Mouse (Mus musculus) left cerebral cortex, adult 2 months (tissue): ENCODE measurements at regions not wholly inside any gene's neighbourhood (a gene's known extent, or its start where the extent isn't known, plus 50 kb on each side); places are given as distances from the start of the nearest gene placed in this dataset.

ENCODE experiments used
- DNase-seq, 2 experiments: peaks; one replicate each; pipeline ENCODE4 v3.0.0; 2021 to 2022; ENCODE audit warnings: low spot score in 2 of 2, mixed read lengths in 1 of 2; ENCODE audit errors: extremely low spot score in 1 of 2
- H3K27ac ChIP-seq: fragments of 200-600 bp; 2 replicates; pipeline ENCODE4 v1.8.1; 2022
- H3K4me3 ChIP-seq: fragments of 200-600 bp; 2 replicates; pipeline ENCODE4 v1.8.1; 2022
- CTCF ChIP-seq: fragments of 200-600 bp; IDR thresholded peaks from 2 replicates; pipeline ENCODE4 v1.8.1; 2022; ENCODE audit warnings: antibody characterized with exemption, mild to moderate bottlenecking, moderate library complexity
- intact Hi-C: fragments of 180-260 bp; cut with DNase I; formaldehyde crosslinking; loops from one replicate; pipeline ENCODE4 v1.15.1; 2025

DNA sequence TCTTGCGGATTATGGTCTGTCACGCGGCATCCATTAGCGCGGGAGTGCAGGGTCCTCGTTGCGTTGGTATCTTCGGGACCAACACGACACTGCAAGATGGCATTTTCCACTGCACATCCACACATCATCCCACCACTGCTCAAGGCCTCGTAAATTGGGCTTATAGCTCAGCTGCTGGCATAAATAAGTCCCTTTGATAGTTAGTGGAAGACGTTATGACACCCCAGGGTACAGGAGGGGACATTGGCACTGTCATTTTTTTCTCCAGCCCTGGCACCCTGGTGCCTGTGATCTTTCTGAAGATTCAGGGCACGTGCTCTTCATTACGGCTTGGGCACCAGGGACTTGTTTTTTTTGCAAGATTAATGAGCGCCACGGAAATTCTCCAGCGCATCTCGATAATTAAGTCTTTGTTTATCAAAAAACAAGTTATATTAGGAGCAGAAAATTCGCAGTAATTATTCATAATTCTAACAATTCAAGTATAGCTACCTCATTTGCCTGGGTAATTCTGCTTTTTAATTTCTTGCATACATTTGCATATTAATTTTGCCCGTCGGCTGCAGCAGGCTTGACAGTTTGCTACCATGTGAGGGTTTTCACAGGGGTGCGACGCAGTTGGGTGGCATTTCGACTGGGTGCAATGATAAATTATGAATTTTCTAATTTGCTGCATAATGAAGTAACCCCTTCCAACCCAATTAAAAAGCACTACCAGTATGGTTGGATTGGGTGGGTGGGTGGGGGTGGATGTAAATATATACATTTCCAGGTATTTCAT lies 119.1 kb downstream of the Vrk1 start:
- Histone ChIP-seq H3K27ac (no peak overlapping the region), H3K4me3 (no peak overlapping the region)
- TF ChIP-seq CTCF: no peak
- intact Hi-C loops: no loop called here
- DNase-seq: no peak

GRCm38 (mm10) chr12:106130071-106130676 lies 120.1 kb downstream of the Vrk1 start:
- Histone ChIP-seq H3K27ac (no peak overlapping the region), H3K4me3 (no peak overlapping the region)
- TF ChIP-seq CTCF: peak; percentile 26
- DNase-seq: peak in 1 of 2 experiments; percentile 16
- intact Hi-C loops: no loop called here

DNA sequence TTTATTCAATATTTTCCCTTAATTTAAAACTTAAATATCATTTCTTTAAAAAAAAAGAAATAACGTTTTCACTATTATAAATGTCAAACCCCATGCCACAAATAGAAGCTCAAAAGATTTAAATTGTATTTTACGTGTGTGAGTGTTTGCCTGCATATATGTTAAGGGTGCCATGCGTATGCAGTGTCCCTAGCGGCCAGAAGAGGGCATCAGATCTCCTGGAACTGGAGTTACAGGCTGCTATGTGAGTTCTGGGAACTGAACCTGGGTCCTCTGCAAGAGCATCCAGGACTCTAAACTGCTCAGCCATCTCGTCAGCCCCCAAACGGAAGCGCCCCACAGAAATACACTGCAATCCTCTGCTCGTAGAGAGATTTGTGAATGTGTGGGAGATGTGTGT lies 122.7 kb downstream of the Vrk1 start:
- intact Hi-C loops: no loop called here
- no peak for TF ChIP-seq CTCF
- no peak for DNase-seq
- Histone ChIP-seq H3K4me3 (no peak overlapping the region), H3K27ac (no peak overlapping the region)

DNA sequence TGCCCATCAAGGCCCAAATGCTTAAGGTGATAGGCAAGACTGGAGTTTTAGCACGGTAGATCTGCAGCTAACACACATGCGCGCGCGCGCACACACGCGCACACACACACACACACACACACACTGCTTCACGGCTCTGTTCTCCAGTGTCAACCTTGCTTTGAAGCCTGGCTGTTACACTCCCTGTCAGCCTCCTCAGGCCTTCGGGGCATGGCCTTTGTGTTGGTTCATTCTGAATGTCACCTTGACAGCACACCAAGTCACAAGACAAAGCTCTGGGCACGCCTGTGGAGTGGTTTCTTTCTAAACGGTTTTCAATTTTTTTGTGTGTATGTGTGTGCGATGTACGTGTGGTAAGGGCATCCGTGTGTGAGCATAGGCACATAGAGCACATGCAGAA lies 128.4 kb downstream of the Vrk1 start:
- Histone ChIP-seq H3K27ac (no peak overlapping the region), H3K4me3 (no peak overlapping the region)
- intact Hi-C loops: no loop called here
- no peak for DNase-seq
- TF ChIP-seq CTCF: no peak

DNA sequence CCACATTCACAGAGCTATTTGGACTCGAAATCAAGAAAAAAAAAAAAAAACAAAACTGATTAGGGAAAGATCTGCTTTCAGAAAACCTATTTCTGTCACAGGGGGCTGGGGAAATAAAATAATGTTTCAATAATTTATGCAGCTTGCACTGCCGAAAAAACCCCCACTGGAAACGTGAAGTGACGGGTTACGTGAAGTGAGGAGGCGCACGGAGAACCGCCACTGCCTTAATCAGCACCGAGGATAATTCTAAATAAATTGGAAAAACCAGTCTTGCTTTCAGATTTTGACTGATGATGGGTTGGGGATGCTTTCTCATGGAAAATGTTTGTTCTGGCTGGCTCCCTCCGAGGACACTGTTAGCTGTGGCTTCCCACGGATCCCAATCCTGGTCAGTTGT lies 129.5 kb downstream of the Vrk1 start:
- TF ChIP-seq CTCF: no peak
- H3K27ac ChIP-seq: no peak overlapping the region

DNA sequence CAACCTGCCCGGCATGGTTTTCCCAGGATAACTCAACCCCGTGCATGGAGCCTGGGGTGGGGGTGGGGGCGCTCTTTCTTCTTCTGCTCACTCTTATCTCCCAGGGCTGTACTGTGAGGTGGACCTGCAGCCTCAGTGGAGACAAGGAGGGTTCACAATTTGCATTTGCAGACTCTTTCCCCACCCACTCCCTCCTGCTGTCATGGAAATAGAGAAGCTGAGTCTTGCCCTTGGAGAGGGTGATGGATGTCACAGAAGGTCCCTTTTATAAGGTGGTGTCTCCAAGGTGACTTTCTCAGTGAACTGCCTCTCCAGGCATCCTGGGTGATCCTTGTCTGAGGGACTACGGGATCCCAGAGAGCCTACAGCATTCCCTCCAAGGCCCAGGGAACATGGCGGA lies 129.9 kb downstream of the Vrk1 start:
- no peak overlapping the region for H3K4me3 ChIP-seq
- intact Hi-C loops: no loop called here
- no peak for DNase-seq
- H3K27ac ChIP-seq: no peak overlapping the region
- TF ChIP-seq CTCF: no peak

More for the DNA sequence above, 129.5 kb downstream of the Vrk1 start:
- intact Hi-C loops: no loop called here
- no peak for DNase-seq
- H3K4me3 ChIP-seq: no peak overlapping the region

DNA sequence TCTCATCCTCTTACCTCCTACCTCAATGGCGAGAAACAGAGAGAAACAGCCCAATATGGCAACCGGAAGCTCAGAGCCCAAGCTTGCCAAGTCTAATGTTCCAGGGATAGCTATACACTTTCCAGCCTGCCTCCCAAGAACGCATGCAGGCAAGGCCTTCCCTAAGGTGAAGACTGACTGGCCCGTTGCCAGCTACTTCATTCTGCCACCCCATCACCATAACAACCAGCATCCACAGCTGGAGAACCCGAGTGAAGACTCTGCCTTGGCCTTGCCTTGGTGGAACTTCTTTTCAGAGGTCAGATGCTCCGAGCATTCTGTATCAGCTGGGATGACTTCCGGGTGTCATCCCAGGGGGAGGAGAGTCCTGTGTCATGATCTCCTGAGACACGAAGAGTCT lies 130.6 kb downstream of the Vrk1 start:
- no peak for DNase-seq
- intact Hi-C loops: no loop called here
- Histone ChIP-seq H3K4me3 (no peak overlapping the region), H3K27ac (no peak overlapping the region)
- no peak for TF ChIP-seq CTCF

GRCm38 (mm10) chr12:106143548-106143947 lies 133.5 kb downstream of the Vrk1 start:
- Histone ChIP-seq H3K4me3 (no peak overlapping the region), H3K27ac (no peak overlapping the region)
- no peak for DNase-seq
- no peak for TF ChIP-seq CTCF
- intact Hi-C loops: no loop called here

DNA sequence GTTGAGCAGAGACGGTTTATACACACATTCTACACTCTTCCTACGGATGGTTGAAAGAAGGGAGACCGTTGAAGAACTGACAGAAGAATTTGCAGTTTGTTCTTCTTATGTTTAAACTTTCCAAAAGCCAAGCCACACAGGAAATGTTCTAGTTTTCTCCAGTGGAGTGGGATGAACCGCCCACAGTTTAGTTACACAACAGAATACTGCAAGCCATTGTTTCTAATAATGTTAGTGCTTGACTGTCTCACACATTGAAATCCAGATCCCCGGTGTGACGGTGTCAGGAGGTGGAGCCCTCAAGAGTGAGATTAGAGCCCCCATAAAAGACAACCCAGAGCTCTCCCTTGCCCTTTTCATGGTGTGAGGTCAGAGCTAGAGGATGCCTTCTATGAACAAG lies 146.8 kb downstream of the Vrk1 start:
- TF ChIP-seq CTCF: no peak
- Histone ChIP-seq H3K27ac (peak overlapping the region; percentile 71), H3K4me3 (no peak overlapping the region)
- DNase-seq: no peak
- intact Hi-C loops: loop anchor here (10.0 kb wide), 1 partner anchor 172 kb away; no protein-coding TSS in a partner anchor

DNA sequence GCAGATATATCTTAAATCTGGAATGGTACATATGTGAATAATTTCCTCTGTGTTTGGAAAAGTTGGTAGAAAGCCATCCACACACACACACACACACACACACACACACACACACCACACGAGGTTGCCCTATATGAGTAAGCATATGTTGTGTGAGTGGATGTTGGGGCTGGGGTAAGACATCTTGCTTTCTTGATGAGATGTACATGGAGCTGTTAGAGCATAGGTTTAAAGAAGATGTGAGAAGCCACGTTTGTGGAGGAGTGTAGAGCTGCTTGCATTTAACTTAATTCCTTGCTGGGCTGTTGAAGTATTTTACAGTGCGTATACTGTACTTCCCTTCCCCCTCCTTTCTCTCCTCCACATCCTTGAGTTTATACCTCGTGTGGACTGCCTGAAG lies 147.8 kb downstream of the Vrk1 start:
- intact Hi-C loops: loop anchor here (10.0 kb wide), 1 partner anchor 173 kb away; no protein-coding TSS in a partner anchor
- Histone ChIP-seq H3K4me3 (no peak overlapping the region), H3K27ac (no peak overlapping the region)
- DNase-seq: no peak
- TF ChIP-seq CTCF: no peak

- DNase-seq: no peak
- intact Hi-C loops: loop anchor here (10.0 kb wide), 1 partner anchor 174 kb away; no protein-coding TSS in a partner anchor
- TF ChIP-seq CTCF: no peak
- Histone ChIP-seq H3K27ac (no peak overlapping the region), H3K4me3 (no peak overlapping the region)
These were observed 148.6 kb downstream of the Vrk1 start for GRCm38 (mm10) chr12:106158620-106159019.

DNA sequence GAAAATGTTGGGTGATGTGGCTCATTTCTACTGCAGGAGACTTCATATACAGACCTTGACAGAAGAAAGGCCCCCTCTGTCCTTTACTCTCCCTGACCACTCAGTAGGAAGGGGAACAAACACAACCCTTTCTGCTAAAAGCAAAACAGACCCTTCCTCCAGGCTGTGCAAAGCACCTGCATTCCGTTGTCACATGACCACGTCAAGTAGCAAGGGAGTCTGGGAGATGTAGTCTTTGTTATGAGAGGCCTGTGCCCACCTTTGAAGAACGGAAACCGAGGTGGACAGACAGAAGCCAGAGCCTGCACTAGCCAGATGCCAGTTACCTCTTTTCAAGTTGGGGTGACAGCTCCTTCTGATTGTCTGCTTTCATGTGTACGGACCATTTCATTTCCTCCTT lies 161.3 kb downstream of the Vrk1 start:
- no peak for TF ChIP-seq CTCF
- DNase-seq: no peak
- H3K4me3 ChIP-seq: no peak overlapping the region
- intact Hi-C loops: loop anchor here (5.0 kb wide), 1 partner anchor 1836 kb away; no protein-coding TSS in a partner anchor
- H3K27ac ChIP-seq: no peak overlapping the region
